Mouse (Mus musculus) cerebellum, adult 2 months (tissue): ENCODE measurements around the gene Ssr1.

Experiments used
- CTCF ChIP-seq: fragments of 200-500 bp; IDR thresholded peaks from 2 replicates; pipeline ENCODE4 v1.5.1; 2011; ENCODE audit warnings: low read depth, mild to moderate bottlenecking, control low read depth, low read length, moderate library complexity, borderline replicate concordance; ENCODE audit not compliant: insufficient read depth
- POLR2A ChIP-seq: fragments of 200-500 bp; IDR thresholded peaks from 2 replicates; pipeline ENCODE4 v1.6.1; 2011; ENCODE audit warnings: low read length, control low read depth, borderline replicate concordance; ENCODE audit not compliant: insufficient read depth

GRCm38 (mm10) chr13:37946734-37947133 lies 47.3 kb downstream of the Ssr1 start:
- TF ChIP-seq POLR2A = no peak
- TF ChIP-seq CTCF = peak; percentile 77
